Mouse (Mus musculus): ENCODE results near the gene Mrpl47. TPM values are rescaled to one million over a fixed set of nuclear protein-coding genes. Genes with fewer than 3 reads are reported as not detected.
"Not testable (repeated sequence)": the region's sequence is repeated elsewhere in the genome, so short reads cannot be mapped to it uniquely, and the experiment has no call there.

Gene Mrpl47
- polyA plus RNA-seq, 1 experiment from 2014 or later, result 36.4 TPM

GRCm38 (mm10) chr3:32736244-32737171 lies 897 bp downstream of the Mrpl47 start, which contains the start of gene Ndufb5:
TSS of gene Ndufb5 (plus strand) at chr3:32736990.
- H3K9me3 ChIP-seq, result no peaks in the 10 kb centered on the region
- ATAC-seq (ENCODE audit: low FRiP score), result peak; percentile 98
- H3K4me1 ChIP-seq, result peaks cover 23% of the 10 kb centered on the region
- WGBS, result under 1% methylated on average over 62 of the region's 62 CpGs
- H3K4me3 ChIP-seq (replicated peaks), result peak within 1 kb of the TSS; percentile 87
- peak within 1 kb of the TSS; percentile 79 for H3K4me2 ChIP-seq
- peak within 1 kb of the TSS; percentile 75 for H3K9ac ChIP-seq
- peak within 1 kb of the TSS; percentile 83 for H3K27ac ChIP-seq
- H3K27me3 ChIP-seq, result no peaks in the 10 kb centered on the region
- H3K36me3 ChIP-seq (replicated peaks), result peaks cover 19% of the 10 kb centered on the region

DNA sequence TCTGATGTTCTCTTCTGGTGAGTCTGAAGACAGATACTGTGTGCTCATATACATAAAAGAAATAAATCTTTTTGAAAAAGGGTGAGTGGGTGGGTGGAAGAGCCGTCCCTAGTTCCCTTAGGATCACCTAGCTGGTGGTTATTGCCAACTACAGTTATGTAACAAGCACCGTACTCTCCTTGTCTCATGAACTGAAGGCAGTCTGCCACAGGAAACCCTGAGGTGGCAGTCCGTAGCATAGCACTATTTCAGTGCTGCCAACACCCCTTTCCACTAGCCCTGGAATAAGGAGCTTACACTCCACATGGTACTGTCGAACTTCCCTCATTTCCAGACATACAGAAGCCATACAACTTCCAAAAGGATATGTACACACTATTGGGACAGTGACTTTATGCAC lies 9.5 kb downstream of the Mrpl47 start:
- Histone ChIP-seq H3K27me3 (no peaks in the 10 kb centered on the region), H3K9ac (no peak overlapping the region), H3K4me2 (no peak overlapping the region), H3K4me1 (no peaks in the 10 kb centered on the region), H3K4me3 (replicated peaks) (no peak overlapping the region), H3K27ac (no peak overlapping the region), H3K36me3 (replicated peaks) (peaks cover 90% of the 10 kb centered on the region), H3K9me3 (no peaks in the 10 kb centered on the region)
- no peak for ATAC-seq (ENCODE audit: low FRiP score)
- WGBS, result 89% methylated on average over 4 of the region's 4 CpGs

GRCm38 (mm10) chr3:32725951-32726350 lies 11.5 kb downstream of the Mrpl47 start:
- H3K4me1 ChIP-seq, result no peaks in the 10 kb centered on the region
- no peaks in the 10 kb centered on the region for H3K27me3 ChIP-seq
- ATAC-seq (ENCODE audit: low FRiP score), result no peak
- 90% methylated on average over 5 of the region's 5 CpGs for WGBS
- H3K27ac ChIP-seq, result no peak overlapping the region
- H3K4me2 ChIP-seq, result no peak overlapping the region
- H3K9me3 ChIP-seq, result no peaks in the 10 kb centered on the region
- peaks cover 91% of the 10 kb centered on the region for H3K36me3 ChIP-seq (replicated peaks)
- H3K4me3 ChIP-seq (replicated peaks), result no peak overlapping the region
- H3K9ac ChIP-seq, result no peak overlapping the region

DNA sequence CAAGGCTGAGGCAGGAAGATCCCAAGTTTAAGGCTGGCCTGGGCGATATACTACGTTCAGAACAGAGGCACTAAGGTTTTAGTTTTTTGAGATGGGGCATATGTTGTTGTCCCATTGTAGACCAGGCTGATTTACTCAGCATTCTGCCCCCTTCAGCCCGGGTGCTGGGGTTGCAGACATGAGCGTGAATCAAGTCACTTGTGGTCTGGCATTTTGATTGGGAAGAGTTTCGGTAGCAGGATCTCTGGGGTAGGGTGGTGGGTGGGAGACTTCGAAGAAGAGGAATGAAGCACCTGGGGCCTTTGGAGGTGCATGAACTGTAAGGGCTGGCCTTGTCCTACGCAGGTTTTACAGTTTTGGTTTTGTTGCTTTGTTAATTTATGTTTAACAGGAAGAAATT lies 13.2 kb downstream of the Mrpl47 start:
- Histone ChIP-seq H3K4me3 (replicated peaks) (no peak overlapping the region), H3K27ac (no peak overlapping the region), H3K4me2 (no peak overlapping the region), H3K27me3 (no peaks in the 10 kb centered on the region), H3K4me1 (no peaks in the 10 kb centered on the region), H3K9me3 (no peaks in the 10 kb centered on the region), H3K36me3 (replicated peaks) (peaks cover 91% of the 10 kb centered on the region), H3K9ac (no peak overlapping the region)
- WGBS, result 94% methylated on average over 7 of the region's 7 CpGs
- no peak for ATAC-seq (ENCODE audit: low FRiP score)

DNA sequence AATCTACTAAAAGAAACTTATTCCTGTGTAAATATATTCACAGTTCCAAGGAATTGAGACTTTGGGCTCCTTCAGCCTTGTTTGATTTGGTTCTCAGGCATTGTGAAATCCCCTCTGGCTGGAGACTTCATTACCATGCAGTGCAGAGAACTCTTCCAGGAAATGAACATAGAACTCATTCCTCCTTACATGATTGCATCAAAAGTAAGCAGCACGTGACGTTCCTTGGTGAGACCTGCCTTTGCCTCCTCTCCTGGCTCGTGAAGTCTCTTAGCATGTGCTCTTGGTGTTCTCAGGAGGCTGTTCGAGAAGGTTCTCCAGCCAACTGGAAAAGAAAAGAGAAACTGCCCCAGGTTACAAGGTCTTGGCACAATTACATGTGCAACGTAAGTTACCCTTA lies 19.1 kb downstream of the Mrpl47 start:
- Histone ChIP-seq H3K4me2 (no peak overlapping the region), H3K36me3 (replicated peaks) (peaks cover 92% of the 10 kb centered on the region), H3K9me3 (no peaks in the 10 kb centered on the region), H3K4me3 (replicated peaks) (no peak overlapping the region), H3K4me1 (no peaks in the 10 kb centered on the region), H3K27ac (no peak overlapping the region), H3K9ac (no peak overlapping the region), H3K27me3 (no peaks in the 10 kb centered on the region)
- ATAC-seq (ENCODE audit: low FRiP score), result no peak
- 94% methylated on average over 5 of the region's 5 CpGs for WGBS

DNA sequence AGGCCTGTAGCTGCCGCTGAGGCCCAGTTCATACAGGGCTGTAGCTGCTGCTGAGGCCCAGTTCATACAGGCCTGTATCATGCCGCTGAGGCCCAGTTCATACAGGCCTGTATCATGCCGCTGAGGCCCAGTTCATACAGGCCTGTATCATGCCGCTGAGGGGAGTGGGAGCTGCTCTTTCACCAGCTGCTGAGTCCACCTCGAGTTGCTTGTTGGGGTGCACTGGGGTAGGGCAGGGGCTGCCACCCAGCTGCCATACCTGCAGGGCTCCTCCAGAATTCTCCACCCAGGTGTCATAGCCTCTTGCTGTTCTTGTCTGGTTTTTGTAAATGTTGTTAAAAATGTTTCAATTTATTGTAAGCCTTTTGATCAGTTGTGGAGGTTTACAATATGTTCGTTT lies 20.0 kb downstream of the Mrpl47 start:
- not testable (repeated sequence) for H3K4me1 ChIP-seq; H3K4me2 ChIP-seq; H3K27ac ChIP-seq; H3K9ac ChIP-seq; H3K27me3 ChIP-seq; H3K9me3 ChIP-seq; ATAC-seq (ENCODE audit: low FRiP score); H3K4me3 ChIP-seq (replicated peaks)
- 95% methylated on average over 6 of the region's 6 CpGs for WGBS
- peaks cover 92% of the 10 kb centered on the region for H3K36me3 ChIP-seq (replicated peaks)

GRCm38 (mm10) chr3:32713711-32714110 lies 23.7 kb downstream of the Mrpl47 start:
- H3K9ac ChIP-seq, result no peak overlapping the region
- no peak overlapping the region for H3K4me2 ChIP-seq
- H3K27me3 ChIP-seq, result no peaks in the 10 kb centered on the region
- no peaks in the 10 kb centered on the region for H3K9me3 ChIP-seq
- no peak overlapping the region for H3K27ac ChIP-seq
- peaks cover 67% of the 10 kb centered on the region for H3K36me3 ChIP-seq (replicated peaks)
- H3K4me3 ChIP-seq (replicated peaks), result no peak overlapping the region
- no peak for ATAC-seq (ENCODE audit: low FRiP score)
- WGBS, result 90% methylated on average over 3 of the region's 3 CpGs
- H3K4me1 ChIP-seq, result peaks cover 11% of the 10 kb centered on the region

- Histone ChIP-seq H3K9ac (peak overlapping the region; percentile 93), H3K9me3 (no peaks in the 10 kb centered on the region), H3K4me1 (peaks cover 11% of the 10 kb centered on the region), H3K4me3 (replicated peaks) (peak overlapping the region; percentile 96), H3K4me2 (peak overlapping the region; percentile 72), H3K36me3 (replicated peaks) (peaks cover 28% of the 10 kb centered on the region), H3K27ac (peak overlapping the region; percentile 94), H3K27me3 (no peaks in the 10 kb centered on the region)
- WGBS, result 9% methylated on average over 9 of the region's 9 CpGs
- ATAC-seq (ENCODE audit: low FRiP score), result no peak
Measured at GRCm38 (mm10) chr3:32709388-32709787, 28.0 kb downstream of the Mrpl47 start.

- under 1% methylated on average over 77 of the region's 90 CpGs for whole genome bisulfite sequencing
- ATAC-seq (ENCODE audit: low FRiP score), result peak; percentile 100
Measured at GRCm38 (mm10) chr3:32708368-32709231, 28.8 kb downstream of the Mrpl47 start.

GRCm38 (mm10) chr3:32708052-32708367 lies 29.4 kb downstream of the Mrpl47 start:
- H3K4me2 ChIP-seq, result peak overlapping the region; percentile 72; the same call in 1 of the 2 replicates
- H3K9me3 ChIP-seq, result no peaks in the 10 kb centered on the region
- peak overlapping the region; percentile 96 for H3K4me3 ChIP-seq (replicated peaks)
- peaks cover 11% of the 10 kb centered on the region for H3K4me1 ChIP-seq
- H3K27ac ChIP-seq, result no peak overlapping the region
- 2% methylated on average over 4 of the region's 4 CpGs for WGBS
- no peaks in the 10 kb centered on the region for H3K27me3 ChIP-seq
- ATAC-seq (ENCODE audit: low FRiP score), result no peak
- H3K36me3 ChIP-seq (replicated peaks), result peaks cover 16% of the 10 kb centered on the region
- no peak overlapping the region for H3K9ac ChIP-seq

More at GRCm38 (mm10) chr3:32708368-32709231, 28.8 kb downstream of the Mrpl47 start:
- Histone ChIP-seq H3K9ac (peak overlapping the region; percentile 93), H3K4me2 (peak overlapping the region; percentile 72), H3K4me1 (peaks cover 11% of the 10 kb centered on the region), H3K27ac (peak overlapping the region; percentile 94), H3K4me3 (replicated peaks) (peak overlapping the region; percentile 96), H3K9me3 (no peaks in the 10 kb centered on the region), H3K36me3 (replicated peaks) (peaks cover 21% of the 10 kb centered on the region), H3K27me3 (no peaks in the 10 kb centered on the region)

GRCm38 (mm10) chr3:32705647-32706348 lies 31.6 kb downstream of the Mrpl47 start, which contains the start of gene Actl6a:
TSS of gene Actl6a (plus strand) at chr3:32706298.
- H3K9me3 ChIP-seq; H3K9ac ChIP-seq; ATAC-seq (ENCODE audit: low FRiP score); H3K4me2 ChIP-seq; H3K4me3 ChIP-seq (replicated peaks); H3K27me3 ChIP-seq; H3K36me3 ChIP-seq (replicated peaks); H3K27ac ChIP-seq: not testable (repeated sequence)
- WGBS, result 80% methylated on average over 9 of the region's 9 CpGs
- peaks cover 11% of the 10 kb centered on the region for H3K4me1 ChIP-seq

DNA sequence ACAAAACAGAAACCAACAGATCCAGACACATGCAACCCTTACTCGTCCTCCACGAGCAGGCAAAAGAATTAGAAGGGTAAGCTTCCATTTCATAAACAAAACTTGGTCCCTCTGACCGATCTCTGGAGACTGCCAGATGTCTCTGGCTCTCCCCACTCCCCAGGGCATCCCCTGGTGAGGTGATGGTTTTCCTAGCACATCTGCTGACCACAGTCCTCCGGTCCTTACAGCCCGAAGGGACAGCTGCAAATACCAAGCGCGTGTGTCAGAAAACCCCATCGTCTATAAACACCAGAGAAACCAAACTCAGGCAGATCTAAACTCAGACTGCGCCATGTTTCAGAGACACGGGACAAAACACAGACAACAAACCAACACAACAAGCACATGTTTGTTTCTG lies 32.8 kb downstream of the Mrpl47 start:
- H3K36me3 ChIP-seq (replicated peaks); ATAC-seq (ENCODE audit: low FRiP score); H3K9ac ChIP-seq; H3K9me3 ChIP-seq; H3K27ac ChIP-seq; H3K4me3 ChIP-seq (replicated peaks); H3K27me3 ChIP-seq; H3K4me1 ChIP-seq; H3K4me2 ChIP-seq: not testable (repeated sequence)
- 90% methylated on average over 10 of the region's 10 CpGs for WGBS
